17 mouse cellular contexts compared by ENCODE assay signal in the genomic region with DNA sequence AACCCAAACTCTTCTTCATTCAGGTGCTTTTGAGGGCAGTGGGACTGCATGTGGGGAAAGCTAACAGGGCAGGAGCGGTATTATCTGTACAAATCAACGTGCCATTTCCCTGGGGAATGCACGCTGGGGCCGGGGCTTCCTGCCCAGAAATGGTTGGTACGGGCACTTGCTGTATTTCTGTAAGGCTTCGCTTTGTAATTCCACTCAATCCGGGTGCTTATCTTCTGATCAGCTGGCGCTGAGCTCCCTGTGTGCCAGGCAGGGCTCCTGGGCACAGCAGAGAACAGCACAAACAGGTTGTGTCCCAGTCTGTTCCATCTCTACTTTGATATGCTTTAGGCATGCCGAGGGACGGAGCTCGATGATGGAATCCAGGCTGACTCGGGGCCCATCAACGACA. TPM values are rescaled to one million over a fixed set of nuclear protein-coding genes. Genes with fewer than 3 reads are reported as not detected.
DNase-seq lines count a peak whose midpoint lies in the region; ATAC-seq lines count a peak whose summit lies in the region.
"Had no signal": no experiment of that assay in that cellular context is flagged by ENCODE, and none has a peak within 500 bp of the region (broad histone marks: within the 10 kb centered on the region; RNA-seq: fewer than 3 reads in every experiment).

No protein-coding gene starts in this region.

- DNase-seq in adrenal gland, adult 2 months, result peak; percentile 7
- no peak for DNase-seq in adrenal gland, postnatal 36 days
- DNase-seq in layer of hippocampus, adult 11-12 months (ENCODE audit: low spot score), result peak; percentile 26
- no peak for DNase-seq in layer of hippocampus, adult 9-10 months (ENCODE audit: low spot score)
- peak; percentile 58 to 64 for DNase-seq in cerebellum, postnatal 10 days
- DNase-seq in layer of hippocampus, adult 9-11 months, result peak; percentile 58
- DNase-seq in gastrocnemius, adult 18-20 months (ENCODE audit: low spot score), result no peak
- DNase-seq: gastrocnemius, postnatal 14 days; lung, postnatal 4 days; thymus, postnatal 25 days had no signal

- ATAC-seq in erythroblast, adult 5-6 weeks (replicated peaks; ENCODE audit: low FRiP score, poor library complexity, severe bottlenecking), result no peak
- ATAC-seq: activated CD4-positive, CD25-positive, alpha-beta regulatory T cell, adult 4 months; forebrain, embryonic 13.5 days; hindbrain, postnatal 0 days; intestine, postnatal 0 days had no signal

RNA-seq across cellular contexts. Expression of a gene that starts 25.1 kb away (rescaled TPM):
- total RNA-seq in adrenal gland, adult 2 months (2021), result under 1 TPM; 0.24 to 0.37 TPM
- polyA plus RNA-seq in adrenal gland, adult 2 months (2012; rRNA removed), result 0.10 TPM in 1 of 2 replicates, not detected in the other
- under 1 TPM in 1 of 2 experiments, not detected in 1; 0.26 TPM for total RNA-seq in adrenal gland, postnatal 36 days (2021)
- not detected for total RNA-seq in gastrocnemius, adult 18-20 months (2021)
- not detected in 2 replicates for total RNA-seq in erythroblast, adult 5-6 weeks (2015; ENCODE audit: low replicate concordance)
- 0.28 TPM in 1 of 2 replicates, not detected in the other for total RNA-seq in erythroblast, adult 5-6 weeks (2017; ENCODE audit: low replicate concordance)
- total RNA-seq: hematopoietic stem cell, adult 5-6 weeks; hindbrain, postnatal 0 days; monocyte, adult 5-6 weeks had no signal

RNA-seq across cellular contexts. Expression of a gene that starts 39.5 kb away (rescaled TPM):
- 1 to 10 TPM; 7.3 to 7.9 TPM for total RNA-seq in adrenal gland, adult 2 months (2021)
- polyA plus RNA-seq in adrenal gland, adult 2 months (2012; rRNA removed), result 3.8 and 4.2 TPM in 2 replicates
- total RNA-seq in adrenal gland, postnatal 36 days (2021), result 1 to 10 TPM; 7.2 to 9.9 TPM
- 1 to 10 TPM; 3.3 to 3.7 TPM for total RNA-seq in gastrocnemius, adult 18-20 months (2021)
- 14.8 and 17.6 TPM in 2 replicates for total RNA-seq in erythroblast, adult 5-6 weeks (2015; ENCODE audit: low replicate concordance)
- total RNA-seq in erythroblast, adult 5-6 weeks (2017; ENCODE audit: low replicate concordance), result 15.0 and 17.6 TPM in 2 replicates

RNA-seq across cellular contexts. Expression of a gene that starts 46.5 kb away (rescaled TPM):
- total RNA-seq in adrenal gland, adult 2 months (2021), result not detected
- 0.02 TPM in 1 of 2 replicates, not detected in the other for polyA plus RNA-seq in adrenal gland, adult 2 months (2012; rRNA removed)
- under 1 TPM; 0.07 to 0.20 TPM for total RNA-seq in adrenal gland, postnatal 36 days (2021)
- 1,000 to 10,000 TPM; 1,001 to 1,024 TPM for total RNA-seq in gastrocnemius, adult 18-20 months (2021)
- total RNA-seq in erythroblast, adult 5-6 weeks (2015; ENCODE audit: low replicate concordance), result not detected in 2 replicates
- total RNA-seq in erythroblast, adult 5-6 weeks (2017; ENCODE audit: low replicate concordance), result 0.51 TPM in 1 of 2 replicates, not detected in the other
- total RNA-seq: monocyte, adult 5-6 weeks had no signal
- polyA plus RNA-seq: activated CD4-positive, CD25-positive, alpha-beta regulatory T cell, adult 4 months had no signal

Comparison
In these comparisons a context has a peak if more than half of its experiments do, and no peak if none do; other contexts are left out.
1. DNase-seq: peak in adrenal gland, adult 2 months (single experiment), layer of hippocampus, adult 11-12 months (single experiment), cerebellum, postnatal 10 days (2 of 2) and layer of hippocampus, adult 9-11 months (single experiment); none in adrenal gland, postnatal 36 days (0 of 2), layer of hippocampus, adult 9-10 months (single experiment) and gastrocnemius, adult 18-20 months (single experiment).
2. RNA of a gene that starts 46.5 kb away (total RNA-seq): 1,001 to 1,024 TPM in gastrocnemius, adult 18-20 months; 0.51 TPM in erythroblast, adult 5-6 weeks, 0.07 to 0.20 TPM in adrenal gland, postnatal 36 days and not detected in adrenal gland, adult 2 months; every median in the first group is over 100 times any median in the second.